Mouse (Mus musculus): ENCODE measurements at regions not wholly inside any gene's neighbourhood (a gene's known extent, or its start where the extent isn't known, plus 50 kb on each side); places are given as distances from the start of the nearest gene placed in this dataset.

DNA sequence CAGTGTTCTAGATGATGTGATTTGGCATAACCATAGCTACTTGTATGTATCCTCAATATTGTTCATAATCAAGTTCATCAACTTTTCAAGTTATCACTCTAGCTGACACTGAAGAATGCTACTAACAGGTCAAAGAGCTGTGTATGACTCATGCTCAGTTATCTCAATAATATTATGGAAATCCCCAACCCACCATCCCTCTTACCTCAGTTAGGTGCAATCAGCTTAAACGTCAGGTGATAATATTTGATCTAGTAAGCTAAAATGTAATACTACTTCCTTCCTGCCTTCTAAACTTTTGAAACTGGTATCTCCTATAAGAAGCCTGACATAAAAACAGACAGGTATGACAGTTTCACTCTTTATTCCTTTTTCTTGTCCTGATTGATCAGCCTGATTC is 474.6 kb downstream of the Gm11232 start:
- no peak for DNase-seq (ENCODE audit: low spot score in 2 of 2)
- TF ChIP-seq CTCF (conservative IDR thresholded peaks at IDR 0.05), result no peak
- Histone ChIP-seq H3K4me3 (no peak overlapping the region), H3K27ac (no peak overlapping the region)

DNA sequence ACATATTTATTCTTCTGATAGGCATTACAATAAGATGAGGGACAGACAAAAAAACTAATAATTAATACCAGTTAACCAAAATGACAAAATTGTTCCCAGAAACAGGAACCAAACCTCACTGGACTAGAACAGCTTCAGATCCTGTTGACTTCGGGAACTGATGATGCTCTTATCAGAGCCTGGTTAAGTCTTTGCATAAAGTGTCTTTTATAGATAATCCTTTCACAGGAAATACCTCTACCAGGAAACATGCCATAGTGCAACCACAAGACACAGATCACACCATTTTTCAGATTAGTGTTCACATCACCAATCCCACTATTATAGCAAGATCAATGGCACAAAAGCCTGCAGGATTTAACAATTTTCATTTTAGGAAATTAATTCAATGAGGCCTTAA is 478.1 kb downstream of the Gm11232 start:
- DNase-seq (ENCODE audit: low spot score in 2 of 2), result no peak
- no peak for TF ChIP-seq CTCF (conservative IDR thresholded peaks at IDR 0.05)
- Histone ChIP-seq H3K4me3 (no peak overlapping the region), H3K27ac (no peak overlapping the region)

DNA sequence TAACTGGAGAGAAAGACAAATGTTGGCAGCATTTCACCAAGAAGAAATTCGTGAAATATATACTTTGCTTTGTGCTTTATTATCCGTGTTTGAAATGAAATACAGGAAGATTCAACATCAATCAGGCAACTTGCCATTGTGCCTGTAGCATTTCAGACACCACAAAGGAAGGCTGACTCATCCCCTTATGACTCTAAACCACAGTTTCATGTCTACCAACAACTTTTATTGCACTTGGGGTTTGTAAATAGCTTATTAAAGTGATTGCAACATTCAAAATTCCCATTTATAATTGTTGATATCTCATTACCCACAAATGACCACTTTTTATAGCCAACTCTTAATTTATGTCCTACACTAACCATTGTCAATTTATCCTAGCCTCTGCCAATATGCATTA is 497.9 kb downstream of the Gm11232 start:
- no peak overlapping the region for H3K4me3 ChIP-seq
- DNase-seq (ENCODE audit: low spot score in 2 of 2), result no peak
- TF ChIP-seq CTCF (conservative IDR thresholded peaks at IDR 0.05), result no peak

DNA sequence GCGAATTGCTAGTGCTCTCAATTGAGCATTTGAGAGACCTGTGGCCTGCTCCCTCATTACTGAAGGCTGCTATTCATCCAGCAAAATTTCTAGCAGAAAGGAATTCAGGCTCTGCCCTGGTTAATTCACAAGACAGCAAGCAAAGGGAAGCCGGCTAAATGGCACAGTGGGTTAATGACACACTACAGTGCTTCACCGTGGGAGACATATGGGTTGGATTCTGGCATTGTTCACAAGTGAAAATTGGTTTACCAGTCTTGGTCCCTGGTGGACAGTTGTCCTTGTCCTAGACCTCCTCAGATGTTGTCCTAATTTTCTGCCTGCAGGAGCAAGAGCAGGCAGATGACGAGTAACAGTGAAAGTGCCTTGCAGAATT is 527.3 kb downstream of the Gm11232 start:
- H3K27ac ChIP-seq, result peak overlapping the region; percentile 14; the same call in 1 of the 2 replicates

More for the DNA sequence above, 497.9 kb downstream of the Gm11232 start:
- H3K27ac ChIP-seq, result no peak overlapping the region

DNA sequence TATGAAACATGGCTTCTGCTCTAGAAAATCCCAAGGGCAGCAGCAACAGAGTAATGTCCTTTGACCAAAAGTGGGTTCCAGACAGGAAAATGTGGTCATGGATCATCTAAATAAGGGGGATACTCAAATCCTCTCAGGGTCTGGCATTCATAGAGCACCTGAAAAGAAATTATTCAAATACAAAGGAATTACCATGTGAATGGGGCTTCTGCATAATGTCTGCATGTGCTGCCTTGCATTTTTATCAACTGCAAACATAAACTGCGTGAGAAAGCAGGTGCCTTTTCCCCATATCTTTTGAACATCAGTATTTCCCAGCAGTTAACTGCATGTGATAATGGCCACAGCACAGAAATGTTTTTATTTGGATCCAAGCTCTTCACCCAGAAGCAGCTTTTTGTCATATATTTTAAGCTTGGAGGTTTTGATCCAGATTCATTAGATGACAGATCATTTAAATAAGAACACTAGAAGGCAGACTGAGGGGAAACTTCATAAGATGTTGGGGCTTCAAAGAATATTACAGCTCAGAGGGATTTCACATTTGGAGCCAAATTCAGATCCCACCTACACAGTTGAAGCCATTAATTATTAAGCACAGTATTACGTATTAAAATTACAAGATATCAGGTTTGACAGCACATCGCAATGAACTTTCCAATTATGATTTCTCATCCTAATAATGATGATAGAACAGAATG is 527.8 kb downstream of the Gm11232 start:
- H3K4me3 ChIP-seq, result no peak overlapping the region

More for the DNA sequence above, 527.3 kb downstream of the Gm11232 start:
- H3K4me3 ChIP-seq, result no peak overlapping the region
- DNase-seq (ENCODE audit: low spot score in 2 of 2), result no peak
- no peak for TF ChIP-seq CTCF (conservative IDR thresholded peaks at IDR 0.05)

DNA sequence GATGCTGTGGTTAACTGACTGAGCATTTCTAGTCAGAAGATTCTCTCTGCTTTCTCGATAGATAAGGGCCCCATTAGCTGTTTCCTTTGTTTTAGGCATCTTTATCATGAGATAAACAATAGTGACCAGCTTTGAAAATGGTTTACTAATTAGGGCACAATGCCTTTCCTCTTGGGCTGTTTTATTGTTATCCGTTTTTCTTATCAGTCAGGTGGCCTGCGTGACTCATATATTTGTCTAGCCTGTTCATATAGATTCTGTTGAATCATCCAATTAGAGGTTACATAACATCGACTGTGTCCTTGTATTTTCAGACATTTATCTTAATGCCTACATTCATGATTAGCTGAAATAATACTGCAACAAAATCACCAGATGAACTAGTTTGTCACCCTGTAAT is 531.1 kb downstream of the Gm11232 start:
- H3K4me3 ChIP-seq, result no peak overlapping the region
- no peak overlapping the region for H3K27ac ChIP-seq
- TF ChIP-seq CTCF (conservative IDR thresholded peaks at IDR 0.05), result no peak
- no peak for DNase-seq (ENCODE audit: low spot score in 2 of 2)

More for the DNA sequence above, 527.8 kb downstream of the Gm11232 start:
- peak overlapping the region; percentile 14; the same call in 1 of the 2 replicates for H3K27ac ChIP-seq
- DNase-seq (ENCODE audit: low spot score in 2 of 2), result no peak
- no peak for TF ChIP-seq CTCF (conservative IDR thresholded peaks at IDR 0.05)

DNA sequence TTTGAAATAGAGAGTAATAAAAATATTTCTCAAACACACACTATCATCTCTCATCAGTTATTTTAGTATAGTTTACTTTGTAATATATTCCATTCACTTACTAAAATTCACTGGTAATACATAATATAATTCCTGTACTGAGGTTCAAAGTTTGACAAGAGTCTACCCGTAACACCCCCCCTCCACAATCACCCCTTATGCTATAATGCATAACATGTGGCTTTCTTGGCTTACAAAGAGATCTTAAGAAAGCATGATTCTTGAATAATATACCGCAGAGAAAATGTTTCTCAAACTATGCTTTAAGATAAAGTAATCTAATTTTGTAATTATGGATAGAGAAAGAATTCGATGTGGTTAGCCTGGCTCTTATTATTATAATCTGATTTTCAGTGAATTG is 539.7 kb downstream of the Gm11232 start:
- H3K27ac ChIP-seq, result no peak overlapping the region
- no peak for DNase-seq (ENCODE audit: low spot score in 2 of 2)
- no peak for TF ChIP-seq CTCF (conservative IDR thresholded peaks at IDR 0.05)
- no peak overlapping the region for H3K4me3 ChIP-seq

DNA sequence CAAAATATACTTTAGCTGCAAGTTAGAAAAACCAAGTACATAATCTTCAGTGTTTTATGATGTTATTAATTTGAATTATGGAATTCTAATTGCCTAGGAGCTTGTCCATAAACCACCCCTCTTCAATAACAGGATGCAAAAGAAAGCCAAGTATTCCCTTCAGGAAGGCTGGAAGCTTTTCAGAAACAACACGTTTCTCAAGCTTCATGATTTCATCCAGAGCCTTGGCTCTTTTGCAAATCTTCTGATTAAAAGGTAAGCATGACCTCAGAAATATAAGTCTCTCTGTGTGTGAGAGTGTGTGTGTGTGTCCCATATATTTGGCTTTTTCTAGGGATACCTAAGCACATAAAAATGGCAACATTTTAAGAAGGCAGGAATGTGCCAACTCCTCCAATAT is 570.0 kb downstream of the Gm11232 start:
- Histone ChIP-seq H3K27ac (no peak overlapping the region), H3K4me3 (no peak overlapping the region)
- no peak for DNase-seq (ENCODE audit: low spot score in 2 of 2)
- no peak for TF ChIP-seq CTCF (conservative IDR thresholded peaks at IDR 0.05)

DNA sequence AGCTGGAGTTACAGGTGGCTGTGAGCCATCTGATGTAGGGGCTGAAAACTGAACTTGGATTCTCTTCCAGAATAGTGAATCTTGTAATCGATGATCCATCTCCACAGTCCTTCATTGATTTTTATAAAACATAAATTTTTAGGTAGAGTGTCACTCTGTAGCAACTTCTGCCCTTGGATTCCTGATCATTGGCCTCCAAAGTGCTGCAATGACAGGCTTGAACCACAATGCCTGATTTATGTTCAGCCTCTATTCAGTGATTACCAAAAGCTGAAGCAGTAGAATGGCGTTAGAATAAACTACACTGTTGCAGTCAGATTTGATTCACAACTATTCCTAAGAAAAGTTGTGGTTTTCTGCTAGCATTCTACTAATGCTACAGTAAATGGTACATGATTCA is 580.1 kb downstream of the Gm11232 start:
- DNase-seq (ENCODE audit: low spot score in 2 of 2), result no peak
- TF ChIP-seq CTCF (conservative IDR thresholded peaks at IDR 0.05), result no peak
- Histone ChIP-seq H3K27ac (no peak overlapping the region), H3K4me3 (no peak overlapping the region)

DNA sequence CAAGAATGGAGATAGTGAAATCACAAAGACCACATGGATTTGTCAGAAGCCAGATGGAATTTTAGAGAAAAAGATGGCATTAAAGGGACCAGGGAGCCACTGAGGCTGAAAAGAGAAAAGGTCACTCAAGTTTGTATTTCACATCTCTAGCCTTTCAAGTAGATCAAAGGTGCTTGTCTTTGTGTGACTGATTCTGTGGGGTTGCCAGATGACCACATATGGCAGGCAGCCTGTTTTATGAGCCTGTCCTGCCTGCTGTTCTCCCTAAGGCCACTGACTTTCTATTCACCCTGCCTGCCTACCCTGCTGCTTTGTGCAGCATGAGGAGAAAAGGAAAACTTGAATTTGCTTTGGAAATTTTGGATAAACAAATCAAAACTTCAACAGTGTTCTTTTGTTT is 592.0 kb downstream of the Gm11232 start:
- H3K27ac ChIP-seq, result no peak overlapping the region
- TF ChIP-seq CTCF (conservative IDR thresholded peaks at IDR 0.05), result no peak
- no peak overlapping the region for H3K4me3 ChIP-seq
- no peak for DNase-seq (ENCODE audit: low spot score in 2 of 2)

DNA sequence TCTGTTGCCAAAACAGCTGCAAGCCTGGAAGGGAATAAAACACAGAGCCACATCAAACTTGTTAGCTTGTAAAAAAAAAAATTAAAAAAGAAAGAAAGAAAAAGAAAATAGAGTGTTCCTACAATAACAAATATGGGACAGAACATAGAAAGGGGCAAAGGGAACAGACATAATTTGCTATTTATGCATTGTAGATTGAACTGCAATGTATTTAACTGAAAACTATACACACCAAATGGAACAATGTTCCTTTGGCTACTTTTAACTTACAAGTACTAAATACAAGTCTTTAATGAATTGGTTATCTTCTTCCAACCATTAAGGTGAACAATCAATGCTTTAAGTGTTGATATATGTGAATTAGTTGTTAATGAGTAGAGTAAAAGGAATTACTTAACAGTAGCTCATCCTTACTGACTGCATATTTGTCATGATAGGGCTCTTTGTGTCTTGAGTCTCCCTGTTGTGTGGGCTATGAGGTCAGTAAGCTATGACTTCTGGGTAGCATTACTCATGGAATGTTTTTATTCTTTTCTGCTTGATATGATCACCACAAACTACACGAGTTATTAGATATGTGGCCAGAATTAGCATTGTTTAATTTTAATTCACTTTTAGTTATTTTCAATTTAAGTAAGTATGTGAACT is 597.0 kb upstream of the Megf9 start:
- H3K27ac ChIP-seq, result peak overlapping the region; percentile 75
- no peak overlapping the region for H3K4me3 ChIP-seq
- DNase-seq (ENCODE audit: low spot score in 2 of 2), result no peak
- TF ChIP-seq CTCF (conservative IDR thresholded peaks at IDR 0.05), result no peak

DNA sequence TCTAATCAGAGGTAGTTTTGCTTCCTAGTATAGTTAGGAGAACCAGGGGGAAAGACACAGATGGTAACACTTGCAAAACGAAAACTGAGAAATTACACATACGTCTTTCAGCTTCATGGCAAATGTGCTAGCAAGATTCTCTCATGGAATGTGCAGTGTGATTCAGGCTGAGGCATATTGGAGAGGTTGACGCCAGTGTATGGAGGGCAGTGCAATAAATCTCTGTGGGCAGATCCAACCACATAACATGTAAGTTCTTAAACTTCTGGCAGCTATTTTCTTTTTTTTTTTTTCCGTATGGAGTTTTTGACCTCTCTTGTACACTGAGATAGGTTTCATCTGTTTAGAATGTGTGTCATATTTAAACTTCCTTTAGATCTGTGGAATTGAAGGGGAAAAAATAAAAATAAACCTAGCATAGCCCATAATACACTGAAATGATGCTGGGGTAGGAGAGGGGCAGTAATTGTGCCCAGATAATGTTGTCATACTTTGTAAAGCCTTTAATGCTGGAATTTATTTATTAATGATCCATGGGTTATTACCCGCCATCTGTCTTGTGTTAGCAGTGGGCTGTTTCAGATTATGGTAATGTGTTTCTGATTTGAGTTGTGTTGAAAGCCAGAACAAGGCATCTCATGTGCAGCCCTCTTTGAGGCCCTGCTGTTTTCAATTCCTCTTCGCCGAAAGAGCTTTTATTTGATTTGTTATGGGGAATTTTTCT is 596.3 kb upstream of the Megf9 start:
- Histone ChIP-seq H3K4me3 (no peak overlapping the region), H3K27ac (peak overlapping the region; percentile 75)
- no peak for TF ChIP-seq CTCF (conservative IDR thresholded peaks at IDR 0.05)
- peak in 1 of 2 experiments; percentile 41 for DNase-seq (ENCODE audit: low spot score in 2 of 2)

DNA sequence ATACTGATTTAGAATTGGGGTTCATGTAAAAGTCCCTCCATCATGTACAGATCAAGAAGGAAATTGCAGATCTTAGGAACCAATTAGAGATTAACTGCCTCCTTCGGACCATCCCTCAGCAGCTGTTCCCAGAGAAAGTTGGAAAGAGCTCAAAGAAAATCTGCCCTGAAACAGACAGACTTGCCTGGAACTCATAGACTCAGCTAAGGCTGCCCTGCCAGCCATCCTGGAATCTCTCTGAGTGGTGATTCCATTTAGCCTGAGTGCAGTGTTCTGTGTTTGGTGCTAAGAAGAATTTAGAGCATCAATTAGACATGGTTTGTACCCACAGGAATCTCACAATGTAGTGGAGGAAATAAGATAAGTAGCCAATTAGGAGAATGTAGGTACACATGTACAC is 594.5 kb upstream of the Megf9 start:
- no peak for TF ChIP-seq CTCF (conservative IDR thresholded peaks at IDR 0.05)
- DNase-seq (ENCODE audit: low spot score in 2 of 2), result no peak
- H3K27ac ChIP-seq, result no peak overlapping the region

More for the DNA sequence above, 594.5 kb upstream of the Megf9 start:
- H3K4me3 ChIP-seq, result no peak overlapping the region

All from layer of hippocampus, adult 2 months (tissue).